Mouse (Mus musculus) heart, embryonic 14.5 days (tissue): Measurements from ENCODE around the gene Itpk1. TPM values are rescaled to one million over a fixed set of nuclear protein-coding genes. Genes with fewer than 3 reads are reported as not detected.

Source experiments
- ATAC-seq: fragments of 200-750 bp; cut with Nextera tagmentation; 2 replicates; pipeline ENCODE4 v1.8.0; 2017; ENCODE audit warnings: low read depth, moderate TSS enrichment; ENCODE audit not compliant: insufficient number of reproducible peaks, insufficient read depth, low FRiP score
- H3K27ac ChIP-seq, 2 experiments: fragments of 200-500 bp in 1 of 2; fragments of 300-500 bp in 1 of 2; sonication (generic) in 1 of 2; replicated peaks in 1 of 2; 2 replicates each; pipeline ENCODE4 v1.5.1; 2012 to 2014; ENCODE audit warnings: low read depth in 2 of 2, low read length in 2 of 2, control low read depth in 1 of 2, mild to moderate bottlenecking in 1 of 2, mixed read lengths in 1 of 2; ENCODE audit not compliant: control insufficient read depth in 1 of 2, insufficient read depth in 1 of 2
- H3K27me3 ChIP-seq: fragments of 300-500 bp; sonication (generic); 2 replicates; pipeline ENCODE4 v1.6.1; 2014; ENCODE audit warnings: mild to moderate bottlenecking, low read length, control low read depth; ENCODE audit not compliant: control insufficient read depth, insufficient read depth
- H3K36me3 ChIP-seq: fragments of 300-500 bp; sonication (generic); 2 replicates; pipeline ENCODE4 v1.6.1; 2014; ENCODE audit warnings: mild to moderate bottlenecking, control low read depth, low read length, mixed read lengths; ENCODE audit not compliant: control insufficient read depth, insufficient read depth
- H3K4me1 ChIP-seq, 2 experiments: fragments of 200-500 bp in 1 of 2; fragments of 300-500 bp in 1 of 2; sonication (generic) in 1 of 2; 2 replicates each; pipeline ENCODE4 v1.6.1; 2012 to 2014; ENCODE audit warnings: low read length in 2 of 2, control low read depth in 1 of 2, mixed read lengths in 1 of 2; ENCODE audit not compliant: control insufficient read depth in 2 of 2, insufficient read depth in 2 of 2
- H3K4me2 ChIP-seq: fragments of 300-500 bp; sonication (generic); 2 replicates; pipeline ENCODE4 v1.6.1; 2014; ENCODE audit warnings: mild to moderate bottlenecking, low read length
- H3K4me3 ChIP-seq, 2 experiments: fragments of 200-500 bp in 1 of 2; fragments of 300-500 bp in 1 of 2; sonication (generic) in 1 of 2; 2 replicates each; pipeline ENCODE4 v1.5.1; 2012 to 2014; ENCODE audit warnings: low read length in 2 of 2, mild to moderate bottlenecking in 2 of 2, control low read depth in 1 of 2, low read depth in 1 of 2, moderate library complexity in 1 of 2; ENCODE audit not compliant: control insufficient read depth in 1 of 2, insufficient read depth in 1 of 2
- H3K9ac ChIP-seq: fragments of 300-500 bp; sonication (generic); 2 replicates; pipeline ENCODE4 v1.6.1; 2014; ENCODE audit warnings: mild to moderate bottlenecking, low read length
- H3K9me3 ChIP-seq: fragments of 300-500 bp; sonication (generic); 2 replicates; pipeline ENCODE4 v1.6.1; 2016; ENCODE audit warnings: low read length, control low read depth; ENCODE audit not compliant: control insufficient read depth
- WGBS: fragments of 180-500 bp; shearing (Covaris S2); extraction: QIAGEN DNeasy Blood & Tissue Kit; methylation state at CpG from one replicate; pipeline ENCODE4 v1.1.7; 2014; 5-methylcytosine and 5-hydroxymethylcytosine counted together
- polyA plus RNA-seq: library from polyadenylated mRNA; unstranded; fragments of >200 nt; fragmentation: Nextera tagmentation; extraction: Ambion mirVana; gene quantifications from 2 replicates; pipeline ENCODE4 v1.2.1, GENCODE M21; 2014

Gene Itpk1
- 3.7 and 4.2 TPM in 2 replicates for polyA plus RNA-seq

DNA sequence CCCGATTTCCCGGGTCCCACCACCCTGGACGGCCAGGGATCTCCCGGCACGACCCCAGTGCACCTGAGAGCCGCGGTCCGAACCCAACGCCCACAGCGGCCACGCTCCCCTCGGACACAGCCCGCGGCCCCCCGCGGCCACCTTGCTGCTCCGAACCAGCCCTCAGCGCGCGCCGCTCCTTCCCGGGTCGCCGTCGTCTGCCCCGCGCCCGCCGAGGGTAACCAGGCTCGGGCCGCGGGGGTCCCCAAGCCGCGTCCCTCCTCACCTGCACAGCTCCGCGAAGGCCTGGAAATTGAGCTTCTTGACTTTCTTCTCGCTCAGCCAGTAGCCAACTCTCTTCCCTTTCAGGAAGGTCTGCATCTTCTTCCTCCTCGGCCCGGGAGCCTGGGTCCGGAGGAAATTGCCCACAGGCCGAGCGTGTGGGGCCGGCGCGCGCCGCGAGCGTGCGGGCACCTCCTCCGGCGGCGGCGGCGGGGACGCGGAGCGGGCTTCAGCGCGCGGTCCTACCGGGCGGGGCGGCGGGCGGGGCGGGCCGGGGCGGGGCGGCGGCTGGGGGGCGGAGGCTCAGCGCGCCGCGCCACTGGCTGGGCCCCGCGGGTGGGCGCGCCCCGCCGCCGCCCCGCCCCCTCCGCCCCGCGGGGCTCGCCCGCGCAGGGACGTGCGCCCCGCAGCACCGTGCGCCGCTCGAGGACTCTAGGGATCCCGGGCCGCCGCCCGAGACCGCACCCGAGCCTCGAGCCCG, at the start of gene Itpk1:
Gene Itpk1, minus strand, starts transcription at position 474 of the 742 bp plus-strand sequence.
- ATAC-seq, result peak; percentile 86
- WGBS, result under 1% methylated on average over 72 of the region's 105 CpGs
- H3K27ac ChIP-seq, result peak within 1 kb of the TSS; percentile 49 to 81; a peak in 3 of 4 replicates

DNA sequence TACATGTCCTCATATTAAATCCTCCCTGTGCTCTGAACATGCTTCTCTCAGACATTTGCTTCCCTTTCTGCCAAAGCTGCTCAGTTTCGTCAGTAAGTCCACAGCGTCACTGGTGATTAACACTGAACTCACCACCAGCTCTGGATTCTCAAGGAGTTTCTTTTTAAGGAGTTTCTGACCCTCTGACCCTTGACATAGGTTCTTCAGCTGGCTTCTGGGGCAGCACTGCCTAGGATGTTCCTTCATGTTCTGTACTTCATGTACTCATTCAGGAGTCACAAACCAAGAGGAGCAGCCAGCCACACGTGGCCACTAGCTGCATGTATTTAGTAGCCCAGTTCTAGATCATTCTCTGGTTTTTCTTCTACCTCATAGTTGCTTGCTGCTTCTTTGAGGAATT, 43.5 kb upstream of the Itpk1 start:
- H3K4me3 ChIP-seq, result no peak overlapping the region
- H3K4me1 ChIP-seq, result peaks cover 4 to 13% of the 10 kb centered on the region in 2 experiments; a peak in 2 of 4 replicates
- H3K36me3 ChIP-seq, result peaks cover 20% of the 10 kb centered on the region
- H3K27me3 ChIP-seq, result no peaks in the 10 kb centered on the region
- WGBS, result 87% methylated on average over 3 of the region's 3 CpGs
- no peak overlapping the region for H3K27ac ChIP-seq
- no peaks in the 10 kb centered on the region for H3K9me3 ChIP-seq
- no peak for ATAC-seq
- H3K4me2 ChIP-seq, result no peak overlapping the region
- no peak overlapping the region for H3K9ac ChIP-seq

More for the DNA sequence above, at the start of gene Itpk1:
- peaks cover 15 to 33% of the 10 kb centered on the region in 2 experiments; a peak in 3 of 4 replicates for H3K4me1 ChIP-seq
- peak within 1 kb of the TSS; percentile 78 to 82 for H3K4me3 ChIP-seq
- peak within 1 kb of the TSS; percentile 88 for H3K9ac ChIP-seq
- no peaks in the 10 kb centered on the region for H3K9me3 ChIP-seq
- H3K4me2 ChIP-seq, result peak within 1 kb of the TSS; percentile 96
- no peaks in the 10 kb centered on the region for H3K36me3 ChIP-seq
- H3K27me3 ChIP-seq, result peaks cover 7% of the 10 kb centered on the region; the same call in 1 of the 2 replicates

GRCm38 (mm10) chr12:102744839-102745238, 40.1 kb upstream of the Itpk1 start:
- H3K27me3 ChIP-seq, result no peaks in the 10 kb centered on the region
- peaks cover 8 to 19% of the 10 kb centered on the region in 2 experiments; a peak in 3 of 4 replicates for H3K4me1 ChIP-seq
- H3K9ac ChIP-seq, result peak overlapping the region; percentile 91
- H3K36me3 ChIP-seq, result peaks cover 27% of the 10 kb centered on the region
- no peak overlapping the region for H3K27ac ChIP-seq
- 56% methylated on average over 6 of the region's 6 CpGs for WGBS
- peak overlapping the region; percentile 84 for H3K4me2 ChIP-seq
- no peak for ATAC-seq
- H3K9me3 ChIP-seq, result no peaks in the 10 kb centered on the region
- peak overlapping the region in 1 of 2 experiments; percentile 85; a peak in 1 of 4 replicates for H3K4me3 ChIP-seq

GRCm38 (mm10) chr12:102743589-102744574, 39.2 kb upstream of the Itpk1 start, which contains the start of the genes Moap1 and Tmem251:
Gene Moap1 (minus strand): TSS chr12:102743661.
Gene Tmem251 (plus strand): TSS chr12:102743762.
- H3K36me3 ChIP-seq, result peaks cover 22% of the 10 kb centered on the region
- H3K9me3 ChIP-seq, result no peaks in the 10 kb centered on the region
- ATAC-seq, result peak; percentile 95
- peak within 1 kb of the TSS; percentile 84 for H3K4me2 ChIP-seq
- H3K27me3 ChIP-seq, result no peaks in the 10 kb centered on the region
- peak within 1 kb of the TSS; percentile 91 for H3K9ac ChIP-seq
- H3K4me1 ChIP-seq, result peaks cover 8 to 19% of the 10 kb centered on the region in 2 experiments; a peak in 3 of 4 replicates
- WGBS, result under 1% methylated on average over 63 of the region's 63 CpGs
- peak within 1 kb of the TSS; percentile 92 to 97 for H3K27ac ChIP-seq
- peak within 1 kb of the TSS; percentile 85 to 94 for H3K4me3 ChIP-seq

DNA sequence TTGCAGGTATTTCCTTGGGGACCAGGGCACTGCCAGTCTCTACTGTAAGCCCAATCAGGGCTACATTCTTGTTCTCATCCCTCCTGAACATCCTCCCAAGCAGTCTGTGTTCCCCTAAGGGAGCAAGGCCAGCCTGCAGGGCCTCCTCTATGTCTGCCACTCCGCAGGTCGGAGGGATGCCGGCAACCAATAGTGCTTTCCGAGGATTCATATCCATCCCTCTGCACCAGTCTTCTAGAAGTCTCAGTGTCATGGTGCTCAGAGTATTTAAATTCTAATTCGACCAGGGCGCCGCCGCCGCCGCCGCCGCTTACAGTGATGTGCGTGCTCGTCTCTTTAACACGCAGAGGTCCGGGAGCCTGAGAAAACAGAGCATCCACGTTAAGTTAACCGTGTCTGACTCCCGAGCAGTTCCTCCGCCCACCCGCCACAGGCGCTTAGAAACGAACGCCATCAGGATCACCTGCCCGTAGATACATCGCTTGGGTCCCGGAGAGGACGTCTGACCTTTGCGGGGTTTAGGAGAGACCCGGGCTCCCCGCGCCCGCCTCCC, 38.4 kb upstream of the Itpk1 start:
- no peaks in the 10 kb centered on the region for H3K27me3 ChIP-seq
- peak overlapping the region; percentile 85 to 94 for H3K4me3 ChIP-seq
- H3K9me3 ChIP-seq, result no peaks in the 10 kb centered on the region
- under 1% methylated on average over 33 of the region's 33 CpGs for WGBS
- H3K4me1 ChIP-seq, result peaks cover 8 to 19% of the 10 kb centered on the region in 2 experiments; a peak in 3 of 4 replicates
- H3K27ac ChIP-seq, result peak overlapping the region; percentile 92 to 97
- peak overlapping the region; percentile 84 for H3K4me2 ChIP-seq
- H3K36me3 ChIP-seq, result peaks cover 22% of the 10 kb centered on the region
- H3K9ac ChIP-seq, result peak overlapping the region; percentile 91
- ATAC-seq, result peak; percentile 25; the same call in 1 of the 2 replicates

DNA sequence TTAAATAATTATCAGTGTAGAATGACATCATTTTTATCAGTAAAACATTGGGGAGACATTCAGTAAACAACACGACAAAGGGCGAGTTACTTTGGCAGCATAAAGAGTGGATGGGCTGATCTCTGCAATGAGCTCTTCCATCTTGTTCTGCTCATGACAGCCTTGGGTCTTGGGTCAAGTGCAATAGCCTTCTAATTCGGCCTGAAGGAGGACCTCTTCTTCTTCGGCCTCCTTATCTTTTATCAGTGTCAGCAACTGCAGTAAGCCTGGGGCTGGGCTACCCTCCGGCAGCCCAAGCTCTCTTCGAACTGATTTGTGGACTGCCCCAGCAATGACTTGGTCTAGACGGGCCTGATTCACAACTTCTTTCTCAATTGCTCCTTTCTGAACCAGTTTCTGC, 37.3 kb upstream of the Itpk1 start:
- no peak overlapping the region for H3K4me2 ChIP-seq
- 57% methylated on average over 7 of the region's 7 CpGs for WGBS
- no peak overlapping the region for H3K27ac ChIP-seq
- H3K9ac ChIP-seq, result no peak overlapping the region
- no peaks in the 10 kb centered on the region for H3K27me3 ChIP-seq
- peaks cover 8 to 19% of the 10 kb centered on the region in 2 experiments; a peak in 3 of 4 replicates for H3K4me1 ChIP-seq
- H3K4me3 ChIP-seq, result no peak overlapping the region
- ATAC-seq, result no peak
- no peaks in the 10 kb centered on the region for H3K9me3 ChIP-seq
- H3K36me3 ChIP-seq, result peaks cover 14% of the 10 kb centered on the region; the same call in 1 of the 2 replicates

DNA sequence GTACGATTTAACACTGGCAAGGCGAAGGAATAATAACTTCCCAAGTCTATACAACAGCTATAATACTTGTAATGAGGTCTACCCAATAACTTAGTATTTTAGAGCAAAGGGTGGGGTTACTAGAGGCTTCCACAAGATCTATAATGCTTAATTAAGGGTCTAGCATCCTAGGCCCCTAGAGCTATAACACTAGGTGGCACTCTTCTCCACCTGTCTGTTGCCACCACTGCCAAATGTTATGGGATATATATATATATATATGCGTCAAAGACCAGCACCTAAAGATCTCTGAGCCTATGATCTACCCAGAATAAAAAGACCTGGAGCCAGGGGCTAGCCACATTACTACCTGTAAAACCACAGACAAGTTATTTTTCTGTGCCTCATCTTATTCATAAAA, 35.6 kb upstream of the Itpk1 start:
- H3K9me3 ChIP-seq, result no peaks in the 10 kb centered on the region
- H3K27ac ChIP-seq, result no peak overlapping the region
- H3K4me3 ChIP-seq, result no peak overlapping the region
- H3K36me3 ChIP-seq, result peaks cover 7% of the 10 kb centered on the region; the same call in 1 of the 2 replicates
- no peak overlapping the region for H3K4me2 ChIP-seq
- no peaks in the 10 kb centered on the region for H3K27me3 ChIP-seq
- H3K9ac ChIP-seq, result no peak overlapping the region
- 60% methylated on average over 3 of the region's 3 CpGs for WGBS
- H3K4me1 ChIP-seq, result peaks cover 8 to 19% of the 10 kb centered on the region in 2 experiments; a peak in 3 of 4 replicates
- no peak for ATAC-seq
